Mouse (Mus musculus) kidney, postnatal 36 days (tissue): Measurements from ENCODE around the gene Rasal2.

ENCODE experiments used
- DNase-seq, 2 experiments: peaks; one replicate each; pipeline ENCODE4 v3.0.0; 2021 to 2022; ENCODE audit warnings: mixed read lengths in 2 of 2

The Rasal2 gene

DNA sequence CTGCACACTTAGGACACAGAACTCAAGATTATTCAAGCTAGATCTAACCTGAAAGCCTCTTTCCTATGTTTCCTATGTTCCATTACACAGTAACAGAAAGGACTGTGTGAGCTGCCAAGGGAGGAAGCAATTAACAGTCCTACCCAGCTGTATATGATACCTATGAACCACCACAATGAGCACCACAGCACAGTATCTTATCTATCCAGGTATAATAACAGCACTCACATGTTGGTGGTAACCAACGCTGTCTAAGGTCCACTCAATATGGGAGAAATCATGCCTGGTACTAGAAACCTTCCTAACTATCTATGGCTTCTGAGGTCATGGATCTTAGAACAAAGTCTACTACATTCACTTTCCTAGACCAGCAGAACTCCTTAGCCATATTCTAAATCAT, 89.3 kb downstream of the Rasal2 start:
- DNase-seq, result no peak

- DNase-seq, result no peak
Observed at GRCm38 (mm10) chr1:157318896-157319295, 93.5 kb downstream of the Rasal2 start.

DNA sequence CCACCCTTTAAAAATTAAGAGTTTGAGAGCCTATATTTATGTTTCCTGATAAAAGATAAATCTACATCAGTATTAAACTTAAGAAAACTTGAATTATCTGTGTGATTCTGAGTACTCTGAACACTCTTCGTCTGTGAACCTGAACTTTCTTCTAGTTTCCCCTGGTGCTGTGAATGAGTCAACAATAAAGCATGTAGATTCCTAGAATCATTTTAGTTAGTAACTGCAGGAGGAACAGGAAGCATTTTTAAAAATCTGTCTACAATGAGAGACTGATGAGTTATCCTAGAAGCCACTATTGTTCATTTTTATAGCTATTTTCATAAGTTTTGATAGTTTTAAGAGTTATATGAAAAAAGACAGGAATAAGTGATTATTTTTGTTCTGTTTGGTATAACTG, 111.1 kb downstream of the Rasal2 start:
- DNase-seq, result no peak

DNA sequence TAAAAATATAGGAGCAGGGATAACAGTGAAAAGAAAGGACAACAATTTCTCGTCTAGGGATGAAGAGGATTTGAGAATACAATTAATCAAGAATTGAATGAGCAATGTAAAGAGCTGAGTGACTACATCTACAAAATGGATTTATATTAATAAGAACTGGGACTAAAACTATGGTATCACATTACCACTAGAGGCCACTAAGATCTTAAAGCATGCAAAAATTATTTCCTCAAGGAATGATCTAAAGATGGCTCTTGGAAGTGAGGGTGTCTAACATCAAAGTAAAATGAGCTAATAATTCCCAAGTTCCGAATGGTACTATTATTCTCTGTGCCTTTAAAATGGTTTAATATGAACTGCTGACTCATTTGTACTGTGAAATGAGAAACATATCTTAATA, 112.8 kb downstream of the Rasal2 start:
- peak in 1 of 2 experiments; percentile 3 for DNase-seq

- DNase-seq, result no peak
Observed at GRCm38 (mm10) chr1:157298990-157299389, 113.4 kb downstream of the Rasal2 start.

DNA sequence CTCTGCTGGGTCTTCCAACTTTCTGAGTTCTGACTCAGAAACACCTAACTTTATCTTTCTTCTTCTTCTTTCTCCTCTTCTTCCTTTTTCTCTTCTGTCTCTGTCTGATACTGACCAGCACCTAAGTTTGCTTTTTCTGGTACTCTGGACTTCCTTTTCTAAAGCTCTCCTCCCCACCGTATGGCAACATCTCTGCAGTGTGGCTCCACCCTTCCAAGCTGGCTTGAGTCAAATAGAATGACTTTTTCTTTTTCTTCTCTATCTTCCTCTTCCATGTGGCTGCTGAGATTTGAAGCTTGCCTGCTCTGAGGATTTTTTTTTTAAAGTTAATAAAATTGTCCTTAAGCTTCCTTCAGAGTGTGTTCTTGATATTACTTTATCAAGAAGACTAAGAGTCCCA, 115.3 kb downstream of the Rasal2 start:
- no peak for DNase-seq

DNA sequence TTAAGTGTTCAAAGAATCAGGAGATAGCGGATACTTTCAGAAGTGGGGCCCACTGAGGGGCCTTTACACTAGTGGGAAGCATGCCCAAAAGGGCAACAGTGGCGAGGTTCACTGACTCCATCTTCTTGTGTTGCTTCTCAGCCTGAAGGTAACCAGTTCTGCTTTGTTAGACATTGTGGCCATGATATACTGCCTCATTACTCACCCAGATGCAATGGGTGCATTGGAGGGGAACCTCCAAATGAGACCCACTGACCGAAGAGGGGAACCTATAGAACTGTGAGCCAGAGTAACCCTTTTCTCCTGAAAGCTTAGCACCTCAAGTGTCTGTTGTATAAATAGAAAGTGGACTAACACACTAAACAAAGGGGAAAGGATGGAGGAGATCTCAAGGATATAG, 116.5 kb downstream of the Rasal2 start:
- DNase-seq, result no peak

- no peak for DNase-seq
Observed at GRCm38 (mm10) chr1:157290173-157290572, 122.2 kb downstream of the Rasal2 start.

GRCm38 (mm10) chr1:157289251-157289650, 123.1 kb downstream of the Rasal2 start:
- no peak for DNase-seq

DNA sequence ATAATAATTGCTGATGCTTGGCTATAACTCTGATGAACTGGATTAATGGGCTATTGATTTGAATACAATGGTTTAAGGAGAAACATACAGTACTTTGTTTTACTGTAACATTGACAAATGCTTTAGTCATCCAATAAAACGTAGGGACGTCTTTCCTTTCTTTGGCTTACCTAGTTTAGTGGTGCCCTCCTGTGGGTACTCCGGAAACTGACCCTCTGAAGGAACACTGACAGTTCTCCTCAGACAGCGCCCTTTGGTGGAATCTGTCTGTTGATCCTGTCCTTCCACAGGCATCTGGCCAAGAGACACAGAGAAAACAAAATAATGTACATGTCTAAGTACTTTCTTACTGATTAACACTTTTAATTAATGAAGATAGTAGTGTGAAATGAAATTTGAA, 125.8 kb downstream of the Rasal2 start:
- peak; percentile 68 to 81 for DNase-seq

DNA sequence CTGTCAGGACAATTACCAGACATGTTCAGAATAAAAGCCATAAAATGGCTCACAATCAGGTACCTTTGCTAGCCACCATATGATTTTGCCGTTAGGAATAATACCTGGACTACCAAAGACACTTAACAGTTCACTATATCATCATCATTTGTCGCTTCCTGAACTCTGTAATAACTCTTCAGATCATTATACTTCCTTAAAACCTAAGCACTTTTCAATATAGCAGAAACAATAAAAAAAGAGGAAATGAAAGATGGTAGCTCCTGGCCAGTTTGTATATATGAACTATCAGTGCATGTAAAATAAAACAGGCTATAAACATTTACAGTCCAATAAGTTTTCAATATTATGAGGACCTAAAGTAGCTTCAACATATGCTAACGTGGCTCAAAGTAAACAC, 127.0 kb downstream of the Rasal2 start:
- no peak for DNase-seq

DNA sequence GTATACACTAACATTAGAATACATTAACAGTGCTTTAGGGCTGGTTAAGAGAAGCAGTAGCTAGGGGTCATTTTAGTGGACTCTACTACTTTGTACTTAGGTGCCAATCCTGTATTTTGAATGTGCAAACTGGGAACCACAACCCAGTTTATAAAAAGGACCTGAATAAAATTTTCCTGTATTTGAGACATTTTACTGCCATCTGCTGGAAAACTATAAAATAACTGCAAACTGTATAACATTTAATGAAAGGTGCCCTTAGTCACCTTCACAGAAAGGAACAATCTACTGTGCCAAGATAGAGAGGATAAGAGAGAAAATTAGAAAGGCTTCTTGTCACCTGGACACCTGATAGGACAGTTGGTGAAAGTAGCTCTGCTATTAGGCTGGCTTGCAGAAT, 131.6 kb downstream of the Rasal2 start:
- peak in 1 of 2 experiments; percentile 17 for DNase-seq

DNA sequence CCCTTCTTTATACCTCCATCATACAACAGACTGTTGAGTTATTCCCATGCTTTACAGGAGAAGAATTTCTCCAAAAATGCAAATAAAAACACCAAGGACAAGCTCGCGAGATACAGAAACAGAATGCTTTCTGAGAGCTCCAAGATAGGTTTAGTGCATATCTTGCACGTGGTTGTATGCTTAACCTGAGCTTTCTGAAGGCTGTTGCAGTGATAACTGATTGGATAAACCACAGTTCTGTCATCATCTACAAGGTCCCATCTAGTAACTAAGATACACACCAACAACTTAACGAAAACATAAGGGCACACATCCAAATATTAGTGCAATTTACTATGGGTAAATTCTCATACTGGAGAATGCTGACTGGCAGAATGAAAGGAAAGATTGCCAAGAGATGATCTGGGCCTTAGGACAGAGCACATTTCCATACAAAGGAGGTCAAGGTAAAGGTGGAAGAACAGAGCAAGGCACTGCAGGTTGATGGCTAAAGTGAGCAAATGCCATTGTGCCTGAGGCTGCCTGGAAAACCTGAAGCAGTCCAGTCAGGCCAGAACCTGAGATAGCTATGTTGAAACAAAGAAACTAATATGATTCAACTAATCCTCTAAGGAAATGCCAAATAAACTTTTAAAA, 136.6 kb downstream of the Rasal2 start:
- no peak for DNase-seq

GRCm38 (mm10) chr1:157267894-157268293, 144.5 kb downstream of the Rasal2 start:
- DNase-seq, result no peak

DNA sequence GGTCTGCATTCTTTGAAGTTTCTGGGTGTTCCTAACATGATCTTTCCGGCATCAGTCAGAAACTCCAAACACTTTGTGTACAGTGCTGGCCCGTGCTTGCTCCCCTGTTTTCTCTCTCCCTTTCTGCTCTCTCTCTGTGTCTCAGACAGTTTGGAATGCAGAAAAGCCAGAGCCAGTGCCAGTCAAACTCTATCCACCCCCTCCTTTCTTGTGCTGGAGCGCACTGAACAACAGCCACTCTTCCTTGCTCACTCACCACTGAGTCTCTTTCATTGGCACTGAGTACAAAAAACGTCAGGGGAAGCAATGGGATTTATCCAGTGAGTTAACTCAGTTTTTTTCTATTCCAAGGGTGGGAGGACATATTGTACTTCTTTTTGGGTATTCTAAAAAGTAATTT, 155.8 kb downstream of the Rasal2 start:
- peak; percentile 19 to 23 for DNase-seq

GRCm38 (mm10) chr1:157255776-157256175, 156.6 kb downstream of the Rasal2 start:
- DNase-seq, result no peak

DNA sequence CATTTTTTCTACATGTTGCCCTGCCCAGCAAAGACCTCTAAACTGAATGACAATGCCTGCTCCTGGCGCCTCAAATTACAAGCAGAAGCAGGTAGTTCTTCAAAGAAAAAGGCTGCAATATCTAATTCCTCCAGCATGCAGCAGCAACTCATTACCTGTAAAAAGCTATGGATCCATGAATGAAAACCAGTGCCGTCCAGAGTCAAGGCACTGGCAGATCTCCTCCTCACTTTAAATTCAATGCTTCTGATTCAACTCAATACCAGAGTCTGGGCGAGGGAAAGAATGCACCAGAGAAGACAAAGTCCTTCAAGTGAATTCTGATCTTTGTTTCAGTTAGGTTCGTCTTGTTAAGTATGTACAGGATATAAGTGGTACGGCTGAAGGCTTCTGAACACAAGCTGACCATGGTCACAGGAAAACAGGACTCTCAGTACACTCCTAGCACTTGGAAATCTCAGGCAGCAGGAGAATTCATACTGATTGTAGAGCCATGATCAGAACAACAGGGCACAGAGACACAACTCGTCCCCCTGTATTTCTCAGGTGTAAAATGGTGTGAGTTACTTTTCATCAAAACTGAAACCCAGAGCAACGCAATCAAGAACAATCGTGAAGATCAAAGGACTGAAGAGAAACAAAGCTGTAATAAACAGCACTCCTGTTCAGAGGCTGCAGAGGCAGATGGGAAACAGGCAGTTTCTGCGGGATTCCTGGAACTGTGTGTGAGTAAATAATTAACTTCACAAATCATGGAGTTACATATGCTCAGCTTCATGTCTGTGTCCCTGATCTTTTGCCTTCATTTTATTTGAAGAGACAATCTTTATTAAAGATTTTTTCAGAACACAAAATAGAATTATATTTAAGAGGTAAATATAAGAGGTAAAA, 158.6 kb downstream of the Rasal2 start:
- DNase-seq, result peak; percentile 13 to 40

GRCm38 (mm10) chr1:157248112-157248511, 164.3 kb downstream of the Rasal2 start:
- no peak for DNase-seq

- no peak for DNase-seq
Observed at GRCm38 (mm10) chr1:157247341-157247740, 165.1 kb downstream of the Rasal2 start.

DNA sequence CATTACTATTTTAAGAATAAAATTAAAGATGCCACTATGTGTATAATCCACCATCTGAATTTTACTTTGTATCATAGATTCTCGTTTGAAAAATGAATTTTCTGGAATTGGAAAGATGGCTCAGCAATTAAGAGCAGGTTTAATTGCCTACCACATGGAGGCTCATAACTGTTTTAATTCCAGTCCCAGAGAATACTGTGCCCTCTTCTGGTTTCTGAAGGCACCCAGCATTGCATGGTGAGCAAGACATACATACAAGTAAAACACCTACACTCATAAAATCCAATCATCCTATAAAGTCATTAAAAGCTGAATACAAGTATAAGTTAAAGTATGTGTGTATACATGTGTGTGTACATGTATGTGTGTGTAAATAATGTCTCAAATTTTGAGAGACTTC, 165.6 kb downstream of the Rasal2 start:
- no peak for DNase-seq

DNA sequence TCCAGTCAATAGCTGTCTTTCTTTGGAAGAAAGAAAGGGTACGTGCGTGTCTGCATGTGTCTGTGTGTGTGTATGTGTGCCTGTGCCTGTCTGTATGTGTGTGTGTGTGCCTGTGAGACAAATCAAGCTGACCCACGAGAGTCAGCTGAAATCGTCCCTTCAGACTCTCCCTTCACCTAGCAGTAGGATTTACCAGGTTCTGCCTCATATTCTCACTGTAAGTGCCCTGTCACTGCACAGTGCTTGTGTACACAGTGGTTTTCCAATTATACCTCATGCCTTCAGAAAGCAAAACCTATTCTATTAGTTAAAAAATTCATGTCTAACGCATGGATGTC, 168.0 kb downstream of the Rasal2 start:
- no peak for DNase-seq

GRCm38 (mm10) chr1:157243576-157244452, 168.6 kb downstream of the Rasal2 start:
- peak in 1 of 2 experiments; percentile 5 for DNase-seq

DNA sequence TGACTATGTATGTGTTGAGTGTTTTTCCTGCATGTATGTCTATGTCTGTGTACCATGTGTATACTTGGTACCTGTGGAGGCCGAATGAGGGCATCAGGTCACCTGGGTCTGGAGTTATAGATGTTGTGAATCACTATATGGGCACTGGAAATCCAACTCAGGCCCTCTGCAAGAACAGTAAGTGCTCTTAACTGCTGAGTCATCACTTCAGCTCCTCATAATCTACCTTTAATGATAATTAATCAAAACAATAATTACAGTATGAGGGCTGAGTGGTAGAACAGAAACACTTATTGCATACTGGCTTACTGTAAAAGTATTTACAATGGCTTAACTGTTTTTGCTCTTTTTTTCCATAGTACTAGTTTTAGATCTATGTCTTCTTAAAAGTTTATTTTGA, 172.7 kb downstream of the Rasal2 start:
- DNase-seq, result no peak
